Mouse (Mus musculus): Measurements from ENCODE around the gene Nudt3.
A peak's percentile ranks its signal among the peaks of the same experiment; 100 is the strongest.

The Nudt3 gene

DNA sequence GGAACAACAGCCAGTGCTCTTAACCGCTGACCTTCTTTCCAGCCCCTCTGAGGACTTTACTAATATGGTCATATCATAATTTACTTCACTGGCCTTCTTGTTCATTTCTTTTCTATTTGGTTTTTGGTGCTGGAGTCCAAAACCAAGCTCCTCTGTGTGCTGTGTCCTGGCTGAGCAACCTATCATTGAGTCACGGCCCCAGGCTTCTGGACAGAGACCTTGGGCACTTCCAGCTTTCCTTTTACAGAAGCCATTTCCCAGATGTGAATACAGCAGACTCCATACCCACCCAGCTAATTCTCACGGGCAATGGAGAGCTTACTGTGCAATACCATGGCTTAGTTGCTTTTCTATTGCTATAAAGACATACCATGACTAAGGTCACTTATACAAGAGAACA, 23.0 kb downstream of the Nudt3 start:
- DNase-seq (ENCODE audit: low spot score in 2 of 2): no peak

DNA sequence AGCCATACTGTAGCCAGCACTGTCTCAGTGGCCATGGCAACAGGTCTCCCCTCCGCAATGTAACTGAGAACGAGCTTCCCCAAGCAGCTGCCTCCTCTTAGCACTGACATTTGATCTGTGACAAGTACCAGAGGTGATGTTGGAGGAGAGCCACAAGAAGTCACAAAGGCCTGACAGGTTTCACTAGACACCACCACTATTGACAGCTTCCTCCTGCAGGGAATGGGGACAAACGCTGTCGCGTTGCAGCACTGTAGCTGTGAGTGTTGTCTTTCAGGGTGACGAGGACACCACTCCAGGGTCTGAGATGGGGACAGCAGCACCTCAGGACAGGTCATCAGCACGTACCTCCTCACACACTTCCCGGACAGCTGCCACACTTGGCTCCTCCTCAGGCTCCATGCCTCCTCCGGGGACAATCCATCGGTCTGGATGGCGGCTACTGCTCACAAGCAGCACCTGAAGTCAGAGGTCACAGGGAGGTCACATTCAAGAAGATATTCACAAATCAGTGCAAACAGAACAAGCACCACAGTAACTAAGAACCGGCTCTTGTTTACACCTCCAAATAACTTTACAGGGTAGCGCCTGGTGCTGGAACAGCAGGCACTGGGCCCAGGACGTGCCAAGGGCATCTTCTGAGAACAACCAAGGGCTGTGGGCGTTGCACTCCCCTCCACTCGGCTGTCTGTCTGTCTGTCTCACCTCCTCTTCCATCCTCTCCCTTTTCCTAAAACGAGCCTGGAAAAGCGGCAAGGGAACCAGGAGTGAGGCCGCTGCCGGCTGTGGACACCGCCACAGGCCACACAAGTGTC, 26.7 kb downstream of the Nudt3 start:
- no peak for DNase-seq (ENCODE audit: low spot score in 2 of 2)

DNA sequence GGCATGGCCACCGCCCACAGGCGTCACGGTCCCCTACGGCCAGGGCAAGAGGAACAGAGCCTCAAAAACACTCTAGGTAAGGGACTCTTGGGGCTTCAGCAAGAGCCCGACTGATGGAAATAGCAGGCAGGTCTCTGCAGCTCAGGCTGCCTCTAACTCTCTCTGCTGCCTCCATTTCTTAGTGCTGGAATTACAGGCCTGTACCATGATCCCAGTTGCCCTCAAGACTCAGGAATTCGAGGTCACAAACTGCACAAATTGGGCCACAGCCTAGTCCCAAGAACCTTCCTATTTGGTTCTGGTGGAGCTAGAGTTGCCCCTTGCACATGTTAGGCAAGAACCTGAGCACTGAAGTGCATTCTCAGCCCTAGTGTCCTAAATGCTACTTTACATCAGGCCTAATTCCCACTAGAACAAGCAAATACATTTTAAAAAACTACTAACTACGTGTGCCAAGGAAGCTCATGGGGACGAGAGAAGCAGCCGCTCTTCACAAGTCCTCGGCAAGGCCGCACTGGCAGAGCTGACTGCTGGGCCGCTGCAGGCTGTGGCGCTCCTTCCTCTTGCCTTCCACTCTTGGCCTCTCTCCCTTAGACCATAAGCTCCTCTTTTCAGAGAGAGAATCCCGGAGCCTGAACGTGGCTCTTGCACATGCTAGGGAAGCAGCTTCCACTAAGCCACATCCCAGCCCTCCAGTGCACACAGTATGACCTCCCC, 27.5 kb downstream of the Nudt3 start:
- DNase-seq (ENCODE audit: low spot score in 2 of 2): no peak

DNA sequence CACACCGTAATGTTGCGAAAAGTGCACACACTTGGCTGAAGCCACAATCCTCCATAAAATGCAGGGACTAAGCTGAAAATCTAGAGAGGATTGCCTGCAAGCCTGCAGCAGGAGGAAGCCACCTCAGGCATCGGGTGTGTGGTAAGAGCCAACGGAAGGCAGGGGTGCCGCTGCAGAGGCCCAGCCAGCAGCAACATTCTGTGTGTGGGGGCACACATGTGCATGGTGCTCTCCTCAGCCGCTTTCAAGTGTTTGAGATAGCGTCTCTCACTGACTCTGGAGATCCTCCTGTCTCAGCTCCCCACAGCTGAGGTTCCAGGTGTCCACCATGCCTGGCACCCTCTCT, 30.8 kb downstream of the Nudt3 start:
- no peak for DNase-seq (ENCODE audit: low spot score in 2 of 2)

DNA sequence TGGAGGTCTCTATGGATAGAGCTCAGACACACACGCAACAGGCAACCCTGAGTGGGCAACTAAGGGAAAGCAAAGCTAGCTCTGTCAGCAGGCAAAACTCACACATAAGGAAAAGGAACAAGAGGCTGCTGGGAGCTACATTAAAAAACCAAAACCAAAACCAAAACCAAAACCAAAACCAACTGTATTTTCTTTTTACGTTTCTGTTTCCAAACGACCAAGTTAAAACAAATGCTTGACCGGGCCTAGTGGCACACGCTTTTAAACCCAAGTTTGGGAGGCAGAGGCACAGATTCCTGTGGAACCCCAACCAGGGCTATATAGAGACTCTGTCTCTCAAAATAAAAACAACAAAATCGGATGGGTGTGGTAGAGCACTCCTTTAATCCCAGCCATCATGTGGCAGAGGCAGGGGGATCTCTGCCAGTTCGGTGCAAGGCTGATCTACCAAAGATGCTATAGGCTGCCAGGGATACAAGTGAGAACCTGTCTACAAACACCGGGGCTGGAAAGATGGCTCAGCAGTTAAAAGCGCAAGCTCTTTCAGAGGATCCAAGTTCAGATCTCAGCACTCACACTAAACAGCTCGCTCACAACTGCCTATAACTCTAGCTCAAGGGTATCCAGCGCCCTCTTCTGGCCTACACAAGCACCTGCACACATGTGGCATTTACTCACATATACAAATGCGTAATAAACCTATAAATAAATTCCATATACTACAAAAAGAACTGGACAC, 31.3 kb downstream of the Nudt3 start:
- DNase-seq (ENCODE audit: low spot score in 2 of 2): no peak

DNA sequence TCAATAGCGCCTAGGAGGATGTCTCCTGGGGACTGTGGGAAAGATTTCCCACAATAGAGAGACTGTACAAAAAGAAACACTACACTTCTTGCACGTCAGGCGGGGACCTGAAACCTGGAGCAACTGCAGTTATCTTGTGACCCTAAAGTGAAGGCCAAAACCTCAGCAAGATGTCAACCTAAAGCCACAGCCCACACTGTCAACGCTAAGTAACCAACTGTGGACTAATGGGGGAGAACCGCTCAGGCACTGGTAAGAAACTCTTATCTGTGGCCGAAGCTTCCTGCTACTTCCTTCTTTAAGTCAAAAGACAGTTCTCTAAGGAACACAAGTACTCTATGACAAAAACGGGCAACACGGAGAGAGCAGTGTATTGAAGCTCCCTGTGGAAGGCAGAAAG, 35.1 kb downstream of the Nudt3 start:
- no peak for DNase-seq (ENCODE audit: low spot score in 2 of 2)

DNA sequence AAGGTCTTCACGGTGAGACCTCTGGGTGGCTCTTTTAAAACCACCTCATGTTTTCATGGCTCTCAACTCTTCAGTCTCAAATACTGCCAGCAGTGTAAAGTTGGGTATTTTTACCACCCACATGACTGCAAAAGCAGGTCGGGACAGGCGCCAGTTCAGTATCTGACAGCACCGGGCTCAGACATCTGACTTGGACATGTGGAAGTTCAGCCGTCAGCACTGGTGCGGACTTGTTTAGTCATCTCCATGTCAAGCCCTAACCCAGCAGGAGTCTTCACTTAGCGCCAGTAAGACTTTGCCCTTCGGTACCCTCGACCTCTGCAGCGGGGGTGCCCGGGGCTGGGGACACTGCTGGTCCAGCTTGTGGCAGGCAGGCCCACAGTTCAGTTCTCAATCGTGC, 36.0 kb downstream of the Nudt3 start:
- no peak for DNase-seq (ENCODE audit: low spot score in 2 of 2)

DNA sequence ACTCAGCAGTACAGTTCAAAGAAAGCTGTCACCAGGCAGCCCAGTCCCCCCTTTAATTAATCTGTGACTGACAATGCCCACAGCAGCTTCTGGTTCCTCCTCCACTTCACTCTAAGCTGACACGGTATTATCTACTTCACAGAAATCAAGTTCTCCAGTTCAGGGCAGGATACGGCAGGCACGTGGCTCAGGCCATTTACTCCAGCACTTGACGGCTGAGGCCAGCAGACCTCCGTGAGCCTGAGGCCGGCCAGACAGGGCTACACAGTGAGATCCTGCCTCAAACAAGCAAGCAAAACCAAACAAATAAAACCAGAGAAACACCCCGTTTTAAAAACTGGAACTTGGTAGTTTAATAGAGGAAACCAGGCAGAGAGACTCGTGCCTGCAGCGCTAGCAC, 36.6 kb downstream of the Nudt3 start:
- DNase-seq (ENCODE audit: low spot score in 2 of 2): no peak

DNA sequence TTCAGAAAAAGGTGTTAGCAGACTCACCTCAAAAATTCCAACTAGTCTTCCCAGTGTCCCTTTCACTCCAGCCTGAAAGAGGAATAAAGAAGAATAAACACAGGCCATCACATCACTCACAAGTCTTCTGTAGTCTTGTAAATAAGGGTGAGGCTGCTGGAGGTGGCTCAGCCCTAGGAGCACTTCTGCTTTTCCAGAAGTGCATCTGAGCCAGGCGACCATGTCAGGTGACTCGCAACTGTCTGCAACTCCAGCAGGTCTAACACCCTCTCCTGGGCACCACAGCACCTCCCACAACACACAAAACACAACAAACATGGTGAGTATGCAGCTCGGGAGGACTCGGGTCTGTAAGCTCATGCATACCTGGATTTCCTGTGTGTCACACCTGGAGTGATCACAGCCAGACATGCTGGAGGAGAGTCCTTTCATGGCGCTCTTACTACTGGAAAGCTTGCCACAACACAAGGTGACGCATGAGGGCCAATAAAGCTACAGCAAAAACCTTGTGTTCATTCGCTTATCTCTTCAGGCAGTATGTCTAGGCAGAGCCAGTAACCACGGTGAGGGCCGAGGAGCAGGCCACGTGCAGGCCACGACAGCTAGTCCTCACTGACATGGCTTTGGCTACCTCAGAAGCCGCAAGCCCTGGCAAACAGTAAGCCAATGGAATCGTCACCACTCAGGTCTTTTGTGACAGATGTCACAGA, 40.0 kb downstream of the Nudt3 start:
- DNase-seq (ENCODE audit: low spot score in 2 of 2): no peak

DNA sequence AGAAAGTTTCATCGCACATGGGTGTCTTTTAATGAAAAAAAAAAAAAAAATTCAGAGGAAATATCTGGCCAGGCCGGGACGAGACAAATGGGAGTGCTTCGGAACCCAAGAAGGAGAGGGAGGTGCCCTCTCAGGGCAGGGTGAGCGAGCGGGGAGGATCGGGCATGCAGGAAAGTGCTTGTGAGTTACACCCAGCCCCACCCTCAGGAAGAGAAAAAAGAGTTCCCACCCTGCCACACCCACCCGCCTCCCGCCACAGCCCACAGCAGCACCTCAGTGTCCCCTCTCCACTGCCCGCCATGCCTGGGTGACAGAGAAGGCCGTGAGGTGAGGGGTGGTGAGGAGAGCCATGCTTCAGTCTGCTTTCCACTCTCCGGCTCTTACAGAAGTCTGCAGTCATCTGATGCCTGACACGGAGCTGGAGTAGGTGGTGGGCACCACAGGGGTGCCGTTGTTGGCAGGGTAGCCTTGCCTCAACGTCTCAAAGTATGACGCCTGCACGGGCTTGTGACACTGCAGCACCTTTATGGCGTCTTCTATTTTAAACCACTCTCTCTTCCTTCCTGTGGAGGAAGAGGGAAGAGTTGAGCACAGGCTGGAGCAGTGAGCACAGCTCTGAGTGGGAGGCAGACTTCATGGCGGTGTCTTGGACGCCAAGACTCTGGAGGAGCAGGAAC, 42.8 kb downstream of the Nudt3 start:
- DNase-seq (ENCODE audit: low spot score in 2 of 2): no peak

DNA sequence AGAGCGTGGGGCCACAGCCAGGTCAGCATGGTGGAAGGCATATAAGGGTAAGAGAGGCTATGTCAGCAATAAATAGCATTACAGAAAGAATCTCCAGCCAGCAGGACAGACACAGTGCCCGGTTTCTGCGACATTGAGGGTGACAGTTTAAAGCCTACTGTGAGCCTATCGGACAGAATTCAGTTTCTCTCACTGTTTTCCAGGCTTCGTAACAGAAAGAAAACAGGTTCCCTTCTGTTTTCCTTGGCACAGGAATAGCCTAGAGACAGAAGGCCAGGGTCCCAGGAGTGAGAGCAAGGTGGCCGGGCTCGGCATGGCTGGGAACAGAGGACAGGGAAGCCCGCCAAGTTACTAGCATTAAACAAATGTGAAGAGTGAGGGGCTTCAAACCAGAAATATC, 43.5 kb downstream of the Nudt3 start:
- DNase-seq (ENCODE audit: low spot score in 2 of 2): no peak

DNA sequence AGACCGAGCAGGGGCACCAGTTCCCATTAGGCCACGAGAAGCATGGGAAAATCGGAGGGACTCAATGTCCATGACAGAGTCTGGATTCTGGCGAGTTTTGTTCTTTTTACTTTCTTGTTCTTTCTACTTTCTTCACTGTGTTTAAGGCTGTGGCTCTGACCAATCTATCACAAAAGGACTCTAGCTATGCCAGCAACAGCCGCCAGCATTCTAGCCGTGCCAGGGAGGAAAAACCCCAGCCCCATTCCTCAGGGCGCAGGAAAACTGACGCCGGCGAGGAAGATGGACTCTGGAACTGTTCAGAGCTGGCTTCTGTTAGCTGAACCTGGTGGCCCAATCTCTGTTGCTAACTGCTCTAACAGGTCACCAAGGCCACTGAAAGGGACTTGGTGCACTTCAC, 44.8 kb downstream of the Nudt3 start:
- no peak for DNase-seq (ENCODE audit: low spot score in 2 of 2)

DNA sequence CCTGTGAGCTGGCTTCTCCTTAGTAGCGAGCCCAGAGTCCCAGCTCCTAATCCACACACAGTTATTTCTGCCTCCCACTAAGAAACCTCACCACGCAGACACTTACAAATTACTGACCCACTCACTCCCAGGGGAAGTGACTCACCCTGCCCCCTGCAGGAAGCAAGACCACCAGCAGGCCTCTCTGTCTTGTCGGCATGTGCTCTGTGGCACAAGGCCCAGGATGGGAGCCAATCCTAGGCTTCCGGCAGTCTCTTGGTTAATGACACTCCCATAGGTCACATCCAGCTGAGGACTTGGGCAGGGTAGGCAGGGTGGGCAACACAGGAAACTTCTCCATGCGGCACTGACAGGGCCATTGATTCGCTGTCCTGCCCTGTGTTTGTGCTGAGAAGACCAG, 45.8 kb downstream of the Nudt3 start:
- DNase-seq (ENCODE audit: low spot score in 2 of 2): peak in 1 of 2 experiments; percentile 40

DNA sequence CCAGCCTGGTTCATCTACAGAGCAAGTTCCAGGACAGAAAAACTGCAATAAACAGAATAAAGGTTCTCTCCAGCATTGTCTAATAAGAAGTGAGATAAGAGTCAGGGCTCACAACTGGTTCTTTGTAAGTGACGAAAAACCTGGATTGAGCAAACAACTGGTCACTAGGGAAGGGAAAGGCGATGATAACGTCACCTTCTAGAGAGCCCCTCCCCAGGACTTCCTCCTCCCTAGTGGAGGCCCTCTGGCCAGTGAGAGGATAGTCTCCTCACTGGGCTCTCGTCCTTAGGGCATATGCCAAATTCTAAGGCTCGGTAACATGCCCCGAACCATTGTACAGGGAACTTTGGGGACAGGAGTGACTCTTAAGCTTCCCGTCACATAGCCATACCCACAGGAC, 47.2 kb downstream of the Nudt3 start:
- no peak for DNase-seq (ENCODE audit: low spot score in 2 of 2)

DNA sequence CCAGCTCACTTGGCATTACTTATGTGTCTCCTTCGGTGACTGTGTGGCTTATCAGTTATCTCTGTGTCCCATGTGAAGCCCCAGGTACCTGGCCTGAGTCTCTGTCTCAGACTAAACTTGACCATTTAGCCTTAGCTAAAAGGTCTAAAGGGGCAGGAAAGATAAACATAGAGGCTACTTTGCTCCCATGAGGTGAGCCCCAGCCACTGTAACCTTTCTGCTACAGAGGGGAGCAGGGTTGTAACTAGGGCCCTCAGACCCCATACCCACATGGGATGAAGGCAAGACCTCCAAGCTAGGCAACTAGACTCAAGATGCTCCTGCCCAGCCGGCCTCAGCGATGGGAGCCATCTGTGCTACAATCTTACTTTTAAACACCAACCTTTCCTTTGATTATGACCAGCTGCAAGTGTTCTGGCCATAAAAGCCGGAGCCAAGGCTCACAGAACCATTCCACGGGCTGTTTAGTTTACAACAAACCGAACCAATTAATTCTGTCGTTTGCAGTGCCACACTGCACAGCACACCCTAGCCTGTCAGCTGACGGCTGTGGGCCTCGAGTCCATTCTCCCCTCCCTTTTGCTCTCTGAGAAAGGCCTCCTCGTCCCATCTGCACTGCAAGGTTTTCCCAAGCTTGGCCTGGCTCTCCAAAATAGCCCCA, 48.0 kb downstream of the Nudt3 start:
- no peak for DNase-seq (ENCODE audit: low spot score in 2 of 2)

DNA sequence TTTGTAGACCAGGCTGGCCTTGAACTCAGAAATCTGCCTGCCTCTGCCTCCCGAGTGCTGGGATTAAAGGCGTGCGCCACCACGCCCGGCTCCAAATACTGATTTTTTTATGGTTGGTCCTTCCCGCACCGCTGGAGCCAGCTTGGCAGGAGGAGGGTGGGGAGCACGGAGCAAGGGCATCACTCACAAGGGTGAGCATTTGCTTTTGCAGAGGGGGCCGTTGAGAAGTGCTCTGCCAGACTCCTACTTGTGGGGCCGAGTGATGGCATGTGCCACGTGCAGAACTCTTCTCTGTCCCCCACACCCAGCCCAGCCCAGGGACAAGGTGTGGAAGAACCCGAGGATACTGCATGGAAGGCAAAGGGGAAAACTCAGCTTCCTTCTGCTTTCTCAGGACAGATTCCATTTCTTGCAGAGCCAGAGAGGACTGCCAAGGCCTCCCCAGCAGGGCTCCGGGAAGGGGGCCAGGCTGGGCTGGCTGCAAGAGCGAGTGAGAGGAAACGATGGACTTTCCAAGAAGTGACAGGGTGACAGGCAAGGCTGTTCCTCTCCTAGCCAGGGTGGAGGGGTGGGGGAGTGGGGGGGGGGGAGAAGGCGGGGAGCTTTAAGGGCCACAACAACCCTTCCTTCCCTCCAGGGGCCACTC, 48.7 kb downstream of the Nudt3 start:
- peak in 1 of 2 experiments; percentile 14 for DNase-seq (ENCODE audit: low spot score in 2 of 2)

DNA sequence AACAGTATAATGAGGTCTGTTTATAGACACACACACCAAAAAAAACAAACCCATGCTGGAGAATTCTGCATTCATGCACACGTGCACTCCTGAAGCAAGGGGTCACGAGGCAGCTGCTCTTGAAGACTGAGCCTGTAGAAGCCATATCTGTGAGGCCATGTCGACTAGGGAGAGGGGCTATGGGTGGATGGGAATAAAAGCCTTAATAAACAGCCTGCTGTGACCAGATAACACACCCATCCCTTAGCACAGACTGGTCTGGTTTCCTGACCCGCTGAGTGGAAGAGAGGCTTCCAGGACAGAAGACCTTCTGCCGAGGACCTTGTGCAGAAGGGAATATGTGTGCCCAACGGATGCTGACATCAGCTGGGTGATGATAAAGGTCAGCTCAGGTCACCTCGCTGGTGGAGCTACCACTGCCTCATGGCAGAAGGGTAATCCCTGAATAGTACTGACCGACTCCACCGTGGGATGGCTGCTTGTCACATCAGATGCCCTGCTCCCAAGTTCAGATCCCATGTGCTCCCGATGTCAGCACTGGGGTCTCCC, 49.4 kb downstream of the Nudt3 start:
- DNase-seq (ENCODE audit: low spot score in 2 of 2): peak in 1 of 2 experiments; percentile 12

DNA sequence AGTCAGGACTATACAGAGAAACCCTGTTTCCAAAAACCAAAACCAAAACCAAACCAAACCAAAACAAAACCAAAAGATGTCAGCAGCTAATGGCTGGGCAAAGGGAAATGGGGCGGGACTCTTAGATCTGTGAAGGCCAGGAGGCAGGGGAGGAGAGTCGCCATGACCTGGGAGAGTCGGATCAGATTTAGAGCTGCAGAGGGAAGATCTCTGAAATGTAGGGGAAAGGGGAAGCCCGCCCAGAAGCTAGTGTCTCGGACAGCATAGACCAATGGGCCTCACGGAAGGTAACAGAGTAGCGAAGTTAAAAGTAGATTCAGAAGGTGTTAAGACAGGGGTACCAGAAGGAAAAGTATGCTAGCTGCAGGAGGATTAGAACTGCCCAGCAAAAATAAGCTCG, 52.0 kb downstream of the Nudt3 start:
- DNase-seq (ENCODE audit: low spot score in 2 of 2): no peak

- DNase-seq (ENCODE audit: low spot score in 2 of 2): no peak
Observed at GRCm38 (mm10) chr17:27568228-27568627, 55.1 kb downstream of the Nudt3 start.

- no peak for DNase-seq (ENCODE audit: low spot score in 2 of 2)
Observed at GRCm38 (mm10) chr17:27565942-27566267, 57.4 kb downstream of the Nudt3 start.
